Mouse (Mus musculus): ENCODE measurements at regions not wholly inside any gene's neighbourhood (a gene's known extent, or its start where the extent isn't known, plus 50 kb on each side); places are given as distances from the start of the nearest gene placed in this dataset.

GRCm38 (mm10) chr15:94137159-94137952 lies 327.9 kb downstream of the Adamts20 start:
- Histone ChIP-seq H3K4me2 (ENCODE audit: low read depth, low read length) (peak overlapping the region; percentile 47), H3K27me3 (ENCODE audit: insufficient read depth, low read length) (no peaks in the 10 kb centered on the region), H3K9ac (replicated peaks; ENCODE audit: low read length) (0 out of 2 replicates have a peak overlapping the region, but pooled peaks have one; percentile 10), H3K36me3 (ENCODE audit: insufficient read depth, low read length) (no peaks in the 10 kb centered on the region), H3K27ac (no peak overlapping the region), H3K9me3 (ENCODE audit: low read length) (no peaks in the 10 kb centered on the region), H3K4me1 (ENCODE audit: insufficient read depth, low read length) (no peaks in the 10 kb centered on the region), H3K4me3 (ENCODE audit: low read length) (no peak overlapping the region)
- peak; percentile 70 for ATAC-seq
- no peak for TF ChIP-seq CTCF (IDR thresholded peaks at IDR 0.05; ENCODE audit: low read depth)
- peak; percentile 48 for DNase-seq (ENCODE audit: low spot score)
- WGBS = 54% methylated on average over 27 of the region's 27 CpGs

GRCm38 (mm10) chr15:94112801-94113200 lies 352.4 kb downstream of the Adamts20 start:
- Histone ChIP-seq H3K4me2 (ENCODE audit: low read depth, low read length) (no peak overlapping the region), H3K27ac (no peak overlapping the region), H3K4me1 (ENCODE audit: insufficient read depth, low read length) (no peaks in the 10 kb centered on the region), H3K9ac (replicated peaks; ENCODE audit: low read length) (no peak overlapping the region), H3K9me3 (ENCODE audit: low read length) (no peaks in the 10 kb centered on the region), H3K4me3 (ENCODE audit: low read length) (no peak overlapping the region), H3K36me3 (ENCODE audit: insufficient read depth, low read length) (no peaks in the 10 kb centered on the region), H3K27me3 (ENCODE audit: insufficient read depth, low read length) (no peaks in the 10 kb centered on the region)
- DNase-seq (ENCODE audit: low spot score) (peak; percentile 62), ATAC-seq (no peak)
- no peak for TF ChIP-seq CTCF (IDR thresholded peaks at IDR 0.05; ENCODE audit: low read depth)
- WGBS = 57% methylated on average over 5 of the region's 5 CpGs

DNA sequence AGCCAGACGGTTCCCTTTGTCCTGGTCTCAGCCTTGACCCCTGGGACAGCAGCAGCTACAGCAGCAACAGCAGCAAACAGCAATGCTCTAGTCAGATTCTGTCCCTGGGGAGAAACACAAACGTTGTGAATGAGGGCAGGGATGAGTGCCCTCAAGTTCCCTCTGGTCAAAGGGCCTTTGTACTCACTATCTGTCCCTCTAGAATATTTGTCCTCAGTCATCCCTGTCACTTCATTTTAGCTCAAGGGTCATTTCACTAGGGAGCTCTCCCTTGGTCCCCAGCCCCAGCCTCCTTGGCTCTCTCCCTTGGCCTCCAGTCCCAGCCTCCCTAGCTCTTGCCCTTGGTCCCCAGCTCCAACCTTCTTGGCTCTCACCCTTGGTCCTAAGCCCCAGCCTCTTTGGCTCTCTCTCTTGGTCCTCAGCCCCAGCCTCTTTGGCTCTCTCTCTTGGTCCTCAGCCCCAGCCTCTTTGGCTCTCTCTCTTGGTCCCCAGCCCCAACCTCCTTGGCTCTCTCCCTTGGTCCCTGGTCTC lies 358.0 kb downstream of the Adamts20 start:
- ATAC-seq (no peak), DNase-seq (ENCODE audit: low spot score) (no peak)
- Histone ChIP-seq H3K4me1 (ENCODE audit: insufficient read depth, low read length) (no peaks in the 10 kb centered on the region), H3K27ac (no peak overlapping the region), H3K36me3 (ENCODE audit: insufficient read depth, low read length) (no peaks in the 10 kb centered on the region), H3K4me3 (ENCODE audit: low read length) (no peak overlapping the region), H3K9ac (replicated peaks; ENCODE audit: low read length) (no peak overlapping the region), H3K27me3 (ENCODE audit: insufficient read depth, low read length) (no peaks in the 10 kb centered on the region), H3K9me3 (ENCODE audit: low read length) (no peaks in the 10 kb centered on the region), H3K4me2 (ENCODE audit: low read depth, low read length) (no peak overlapping the region)
- 35% methylated on average over 2 of the region's 2 CpGs for WGBS
- no peak for TF ChIP-seq CTCF (IDR thresholded peaks at IDR 0.05; ENCODE audit: low read depth)

DNA sequence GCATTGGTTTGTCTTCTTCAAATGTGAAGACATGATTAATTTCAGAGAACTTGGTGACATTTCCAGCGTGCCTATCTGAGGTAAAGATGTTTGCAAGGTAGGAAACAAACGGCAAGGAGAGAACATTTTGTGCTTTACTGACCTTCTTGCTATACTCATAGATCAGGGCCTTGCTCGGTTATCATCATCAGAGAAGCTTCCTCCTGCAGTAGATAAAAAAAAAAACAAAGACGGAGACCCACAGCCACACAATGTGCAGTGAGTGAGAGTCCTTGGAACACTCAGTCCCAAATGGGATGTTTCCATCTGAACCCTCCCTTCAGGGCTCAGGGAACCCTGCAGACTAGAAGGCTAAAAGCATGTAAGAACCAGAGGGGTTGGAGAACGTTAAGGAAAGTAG lies 374.6 kb downstream of the Adamts20 start:
- H3K9ac ChIP-seq (replicated peaks; ENCODE audit: low read length) = no peak overlapping the region
- no peak for TF ChIP-seq CTCF (IDR thresholded peaks at IDR 0.05; ENCODE audit: low read depth)
- WGBS = 82% methylated on average over 5 of the region's 5 CpGs

GRCm38 (mm10) chr15:94089856-94090255 lies 375.4 kb downstream of the Adamts20 start:
- H3K4me2 ChIP-seq (ENCODE audit: low read depth, low read length) = no peak overlapping the region
- H3K27ac ChIP-seq = no peak overlapping the region
- H3K9me3 ChIP-seq (ENCODE audit: low read length) = no peaks in the 10 kb centered on the region
- H3K4me1 ChIP-seq (ENCODE audit: insufficient read depth, low read length) = no peaks in the 10 kb centered on the region
- no peak for DNase-seq (ENCODE audit: low spot score)
- H3K9ac ChIP-seq (replicated peaks; ENCODE audit: low read length) = no peak overlapping the region
- H3K27me3 ChIP-seq (ENCODE audit: insufficient read depth, low read length) = no peaks in the 10 kb centered on the region
- 55% methylated on average over 6 of the region's 6 CpGs for WGBS
- H3K4me3 ChIP-seq (ENCODE audit: low read length) = no peak overlapping the region
- TF ChIP-seq CTCF (IDR thresholded peaks at IDR 0.05; ENCODE audit: low read depth) = no peak
- H3K36me3 ChIP-seq (ENCODE audit: insufficient read depth, low read length) = no peaks in the 10 kb centered on the region
- no peak for ATAC-seq

More for the DNA sequence above, 374.6 kb downstream of the Adamts20 start:
- no peaks in the 10 kb centered on the region for H3K36me3 ChIP-seq (ENCODE audit: insufficient read depth, low read length)
- H3K4me1 ChIP-seq (ENCODE audit: insufficient read depth, low read length) = no peaks in the 10 kb centered on the region
- no peak overlapping the region for H3K4me3 ChIP-seq (ENCODE audit: low read length)
- H3K27ac ChIP-seq = no peak overlapping the region
- no peaks in the 10 kb centered on the region for H3K9me3 ChIP-seq (ENCODE audit: low read length)
- DNase-seq (ENCODE audit: low spot score) = no peak
- H3K27me3 ChIP-seq (ENCODE audit: insufficient read depth, low read length) = no peaks in the 10 kb centered on the region
- H3K4me2 ChIP-seq (ENCODE audit: low read depth, low read length) = no peak overlapping the region
- no peak for ATAC-seq

DNA sequence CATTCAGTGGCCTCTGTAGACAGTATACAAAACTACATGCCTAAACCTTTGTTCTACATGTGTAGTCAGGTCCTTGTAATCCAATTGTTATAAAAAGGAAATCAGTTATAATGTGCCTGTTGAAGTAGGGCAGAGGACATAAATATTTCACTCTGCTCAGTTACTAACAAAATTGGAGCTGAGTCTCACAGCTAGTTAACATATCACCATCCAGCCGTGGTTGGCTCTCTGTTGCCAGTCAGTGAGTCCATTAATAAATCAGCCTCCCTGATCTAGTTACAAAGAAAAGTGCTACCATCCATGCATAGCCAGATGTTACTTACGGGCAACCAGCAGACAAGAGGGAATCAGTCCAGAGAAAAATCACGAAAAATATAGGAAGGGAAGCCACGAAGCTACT lies 382.8 kb downstream of the Adamts20 start:
- H3K27me3 ChIP-seq (ENCODE audit: insufficient read depth, low read length) = no peaks in the 10 kb centered on the region
- DNase-seq (ENCODE audit: low spot score) (no peak), ATAC-seq (no peak)
- 81% methylated on average over 4 of the region's 4 CpGs for WGBS
- H3K4me3 ChIP-seq (ENCODE audit: low read length) = no peak overlapping the region
- no peaks in the 10 kb centered on the region for H3K9me3 ChIP-seq (ENCODE audit: low read length)
- H3K4me2 ChIP-seq (ENCODE audit: low read depth, low read length) = no peak overlapping the region
- no peaks in the 10 kb centered on the region for H3K36me3 ChIP-seq (ENCODE audit: insufficient read depth, low read length)
- H3K9ac ChIP-seq (replicated peaks; ENCODE audit: low read length) = no peak overlapping the region
- no peak for TF ChIP-seq CTCF (IDR thresholded peaks at IDR 0.05; ENCODE audit: low read depth)
- H3K27ac ChIP-seq = no peak overlapping the region
- no peaks in the 10 kb centered on the region for H3K4me1 ChIP-seq (ENCODE audit: insufficient read depth, low read length)

DNA sequence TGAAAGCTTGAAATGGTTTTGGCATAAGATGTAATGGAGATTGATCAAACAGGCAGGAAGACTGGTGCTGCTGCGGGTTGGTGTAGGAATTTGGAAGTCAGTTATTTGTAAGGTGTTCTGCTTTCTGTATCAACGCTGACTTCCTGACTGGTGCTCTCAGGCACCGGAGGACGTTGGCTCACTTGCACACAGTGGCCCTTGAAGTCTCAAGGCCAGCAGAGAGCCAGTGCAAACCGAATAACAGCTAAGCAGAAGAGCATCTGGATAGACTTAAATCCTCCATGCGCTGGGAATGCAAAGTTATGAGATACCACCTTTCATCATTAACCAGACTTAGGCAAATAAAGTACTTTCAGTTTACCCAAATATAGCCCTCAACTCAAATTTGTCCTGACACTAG lies 388.2 kb downstream of the Adamts20 start:
- no peaks in the 10 kb centered on the region for H3K4me1 ChIP-seq (ENCODE audit: insufficient read depth, low read length)
- no peak overlapping the region for H3K4me3 ChIP-seq (ENCODE audit: low read length)
- H3K36me3 ChIP-seq (ENCODE audit: insufficient read depth, low read length) = no peaks in the 10 kb centered on the region
- TF ChIP-seq CTCF (IDR thresholded peaks at IDR 0.05; ENCODE audit: low read depth) = no peak
- H3K4me2 ChIP-seq (ENCODE audit: low read depth, low read length) = no peak overlapping the region
- no peak for ATAC-seq
- no peak overlapping the region for H3K27ac ChIP-seq
- H3K9me3 ChIP-seq (ENCODE audit: low read length) = no peaks in the 10 kb centered on the region
- no peak for DNase-seq (ENCODE audit: low spot score)
- H3K27me3 ChIP-seq (ENCODE audit: insufficient read depth, low read length) = no peaks in the 10 kb centered on the region
- 91% methylated on average over 6 of the region's 6 CpGs for WGBS
- H3K9ac ChIP-seq (replicated peaks; ENCODE audit: low read length) = no peak overlapping the region
